In genomic region chr11:116626299-116627071, GRCm38 (mm10) we compare ENCODE assay signal across 12 mouse cellular contexts. TPM values are rescaled to one million over a fixed set of nuclear protein-coding genes. Genes with fewer than 3 reads are reported as not detected.
A peak's percentile ranks its signal among the peaks of the same experiment; 100 is the strongest.
DNase-seq lines count a peak whose midpoint lies in the region; ATAC-seq lines count a peak whose summit lies in the region.
"Had no signal": no experiment of that assay in that cellular context is flagged by ENCODE, and none has a peak within 500 bp of the region (broad histone marks: within the 10 kb centered on the region; RNA-seq: fewer than 3 reads in every experiment).

Rhbdf2 (minus strand) TSS chr11:116627019.

- no peak for ATAC-seq in liver, embryonic 12.5 days
- no peak for ATAC-seq in heart, embryonic 11.5 days (replicated peaks; ENCODE audit: insufficient number of reproducible peaks, low FRiP score, low TSS enrichment)
- ATAC-seq: forebrain, postnatal 0 days; inflammation-experienced regulatory T-cells, adult 6 months; midbrain, embryonic 16.5 days had no signal

- H3K27ac ChIP-seq in liver, embryonic 12.5 days = peak within 1 kb of the TSS; percentile 90
- H3K27ac ChIP-seq in heart, embryonic 11.5 days (ENCODE audit: low read depth, low read length) = peak within 1 kb of the TSS; percentile 22; the same call in 1 of the 2 replicates
- H3K27ac ChIP-seq: embryonic facial prominence, embryonic 10.5 days had no signal

- no peaks in the 10 kb centered on the region for H3K27me3 ChIP-seq in liver, embryonic 12.5 days (replicated peaks)
- H3K27me3 ChIP-seq in heart, embryonic 11.5 days (ENCODE audit: control insufficient read depth, insufficient read depth, low read length) = no peaks in the 10 kb centered on the region
- peaks cover 2% of the 10 kb centered on the region for H3K27me3 ChIP-seq in megakaryocyte, embryonic 14.5 days (replicated peaks)

- H3K4me1 ChIP-seq in liver, embryonic 12.5 days = peaks cover 83% of the 10 kb centered on the region
- peaks cover 47% of the 10 kb centered on the region for H3K4me1 ChIP-seq in heart, embryonic 11.5 days (ENCODE audit: control insufficient read depth, insufficient read depth, low read length)
- H3K4me1 ChIP-seq in megakaryocyte, embryonic 14.5 days = peaks cover 86% of the 10 kb centered on the region

- H3K4me2 ChIP-seq in liver, embryonic 12.5 days = no peak within 1 kb of the TSS
- no peak within 1 kb of the TSS for H3K4me2 ChIP-seq in heart, embryonic 11.5 days

- WGBS in liver, embryonic 12.5 days (ENCODE audit: insufficient replicate concordance) = 70% methylated on average over 10 of the region's 10 CpGs
- 47% methylated on average over 10 of the region's 10 CpGs for WGBS in heart, embryonic 11.5 days (ENCODE audit: insufficient replicate concordance)

- no peak within 1 kb of the TSS; the same call in 1 of the 2 replicates for H3K9ac ChIP-seq in liver, embryonic 12.5 days
- no peak within 1 kb of the TSS for H3K9ac ChIP-seq in heart, embryonic 11.5 days (ENCODE audit: low read depth, low read length)
- H3K9ac ChIP-seq: forebrain, postnatal 0 days had no signal

- H3K4me3 ChIP-seq in liver, embryonic 12.5 days = no peak within 1 kb of the TSS
- H3K4me3 ChIP-seq in heart, embryonic 11.5 days (ENCODE audit: low read depth, low read length) = no peak within 1 kb of the TSS
- peak within 1 kb of the TSS; percentile 62 for H3K4me3 ChIP-seq in megakaryocyte, embryonic 14.5 days (replicated peaks)
- H3K4me3 ChIP-seq: embryonic facial prominence, embryonic 10.5 days had no signal

- no peaks in the 10 kb centered on the region for H3K9me3 ChIP-seq in liver, embryonic 12.5 days (replicated peaks)
- no peaks in the 10 kb centered on the region for H3K9me3 ChIP-seq in heart, embryonic 11.5 days (replicated peaks; ENCODE audit: control insufficient read depth, low read length)
- H3K9me3 ChIP-seq in megakaryocyte, embryonic 14.5 days = no peaks in the 10 kb centered on the region
- H3K9me3 ChIP-seq: embryonic facial prominence, embryonic 10.5 days had no signal

- DNase-seq in liver = no peak
- no peak for DNase-seq in adrenal gland, postnatal 10 days
- no peak for DNase-seq in ovary, postnatal 10 days (ENCODE audit: low spot score)
- DNase-seq in thymus, postnatal 36 days = no peak
- DNase-seq: forebrain, postnatal 0 days; left cerebral cortex, postnatal 4 days had no signal

- H3K36me3 ChIP-seq in liver, embryonic 12.5 days = no peaks in the 10 kb centered on the region
- H3K36me3 ChIP-seq in heart, embryonic 11.5 days (ENCODE audit: control insufficient read depth, insufficient read depth, low read length) = no peaks in the 10 kb centered on the region
- peaks cover 18% of the 10 kb centered on the region for H3K36me3 ChIP-seq in megakaryocyte, embryonic 14.5 days (replicated peaks; ENCODE audit: low read length)
- H3K36me3 ChIP-seq: embryonic facial prominence, embryonic 10.5 days had no signal

RNA-seq across cellular contexts. Expression of gene Rhbdf2, which starts in this region (rescaled TPM):
- 8.0 and 8.5 TPM in 2 replicates for polyA plus RNA-seq in liver, embryonic 12.5 days (2016; fragmentation: Nextera tagmentation; extraction: Ambion mirVana)
- total RNA-seq in adrenal gland, postnatal 10 days (2021) = 10 to 100 TPM; 11.1 to 14.4 TPM
- polyA plus RNA-seq in heart, embryonic 11.5 days (2014; fragmentation: Nextera tagmentation; extraction: Ambion mirVana) = 5.0 and 6.0 TPM in 2 replicates
- 22.9 and 66.2 TPM in 2 replicates for polyA plus RNA-seq in megakaryocyte, embryonic 14.5 days (2012; ENCODE audit: insufficient read depth, low replicate concordance)
